Mouse (Mus musculus) megakaryocyte, embryonic 14.5 days (primary cell): ENCODE results near the gene Gbp7. TPM values are rescaled to one million over a fixed set of nuclear protein-coding genes. Genes with fewer than 3 reads are reported as not detected.

Experiments used
- H3K27me3 ChIP-seq: replicated peaks from 2 replicates; pipeline ENCODE3; 2012; ENCODE audit warnings: inconsistent platforms
- H3K36me3 ChIP-seq: replicated peaks from 2 replicates; pipeline ENCODE3; 2012; ENCODE audit warnings: low read length, inconsistent platforms, mixed read lengths
- H3K4me1 ChIP-seq: 2 replicates; pipeline ENCODE4 v1.6.1; 2012; ENCODE audit warnings: inconsistent platforms
- H3K4me3 ChIP-seq: replicated peaks from 2 replicates; pipeline ENCODE3; 2012; ENCODE audit warnings: moderate library complexity, mild to moderate bottlenecking, inconsistent platforms
- H3K9me3 ChIP-seq: 2 replicates; pipeline ENCODE4 v1.6.1; 2012; ENCODE audit warnings: inconsistent platforms
- FLI1 ChIP-seq: IDR thresholded peaks from 2 replicates; pipeline ENCODE4 v1.6.1; 2012; ENCODE audit warnings: low read length, inconsistent platforms, mixed read lengths
- GATA1 ChIP-seq: IDR thresholded peaks from 3 replicates; pipeline ENCODE4 v1.6.1; 2012; ENCODE audit warnings: mixed read lengths, low read length, inconsistent platforms, borderline replicate concordance
- polyA plus RNA-seq: library from polyadenylated mRNA; stranded (reverse); fragments of >175 nt; gene quantifications from 2 replicates; pipeline ENCODE4 v1.2.3, GENCODE M21; 2012; ENCODE audit warnings: low replicate concordance; ENCODE audit not compliant: insufficient read depth

Gene Gbp7
- polyA plus RNA-seq = 0.82 TPM in 1 of 2 replicates, not detected in the other

- Histone ChIP-seq H3K36me3 (peaks cover 6% of the 10 kb centered on the region), H3K9me3 (no peaks in the 10 kb centered on the region), H3K4me3 (peak within 1 kb of the TSS; percentile 99), H3K4me1 (peaks cover 38% of the 10 kb centered on the region), H3K27me3 (peaks cover 2% of the 10 kb centered on the region)
- TF ChIP-seq GATA1 = no peak
- TF ChIP-seq FLI1 = no peak
Observed at GRCm38 (mm10) chr3:142530087-142530953, at the start of gene Gbp7. TSS of gene Gbp7 (plus strand) at chr3:142530342.

GRCm38 (mm10) chr3:142490465-142490864 lies 39.7 kb upstream of the Gbp7 start:
- no peaks in the 10 kb centered on the region for H3K36me3 ChIP-seq
- peaks cover 15% of the 10 kb centered on the region for H3K4me1 ChIP-seq
- TF ChIP-seq GATA1 = no peak
- TF ChIP-seq FLI1 = no peak
- H3K27me3 ChIP-seq = peaks cover 3% of the 10 kb centered on the region
- no peaks in the 10 kb centered on the region for H3K9me3 ChIP-seq
- no peak overlapping the region for H3K4me3 ChIP-seq

GRCm38 (mm10) chr3:142493536-142494061 lies 36.5 kb upstream of the Gbp7 start, which contains the start of gene Gbp5:
TSS of gene Gbp5 (plus strand) at chr3:142493978.
- TF ChIP-seq GATA1 = no peak
- TF ChIP-seq FLI1 = no peak
- peaks cover 3% of the 10 kb centered on the region for H3K27me3 ChIP-seq
- no peaks in the 10 kb centered on the region for H3K9me3 ChIP-seq
- peaks cover 33% of the 10 kb centered on the region for H3K4me1 ChIP-seq
- no peak within 1 kb of the TSS for H3K4me3 ChIP-seq
- H3K36me3 ChIP-seq = no peaks in the 10 kb centered on the region

- TF ChIP-seq GATA1 (no peak), FLI1 (no peak)
- Histone ChIP-seq H3K9me3 (no peaks in the 10 kb centered on the region), H3K36me3 (no peaks in the 10 kb centered on the region), H3K4me3 (no peak overlapping the region), H3K4me1 (peaks cover 33% of the 10 kb centered on the region), H3K27me3 (peaks cover 5% of the 10 kb centered on the region)
Observed at GRCm38 (mm10) chr3:142495146-142495655, 34.9 kb upstream of the Gbp7 start.

GRCm38 (mm10) chr3:142496113-142497101 lies 33.7 kb upstream of the Gbp7 start:
- H3K27me3 ChIP-seq = peaks cover 10% of the 10 kb centered on the region
- H3K9me3 ChIP-seq = no peaks in the 10 kb centered on the region
- H3K36me3 ChIP-seq = no peaks in the 10 kb centered on the region
- TF ChIP-seq FLI1 (no peak), GATA1 (no peak)
- H3K4me3 ChIP-seq = peak overlapping the region; percentile 87
- H3K4me1 ChIP-seq = peaks cover 33% of the 10 kb centered on the region

- peaks cover 33% of the 10 kb centered on the region for H3K4me1 ChIP-seq
- H3K9me3 ChIP-seq = no peaks in the 10 kb centered on the region
- peak overlapping the region; percentile 87 for H3K4me3 ChIP-seq
- H3K36me3 ChIP-seq = no peaks in the 10 kb centered on the region
- TF ChIP-seq FLI1 (no peak), GATA1 (no peak)
- peaks cover 10% of the 10 kb centered on the region for H3K27me3 ChIP-seq
Observed at GRCm38 (mm10) chr3:142497123-142497841, 32.9 kb upstream of the Gbp7 start.

GRCm38 (mm10) chr3:142498941-142499340 lies 31.2 kb upstream of the Gbp7 start:
- TF ChIP-seq FLI1 = no peak
- no peaks in the 10 kb centered on the region for H3K36me3 ChIP-seq

GRCm38 (mm10) chr3:142528116-142528515 lies 2.0 kb upstream of the Gbp7 start:
- H3K4me3 ChIP-seq = no peak overlapping the region
- H3K4me1 ChIP-seq = peaks cover 34% of the 10 kb centered on the region
- no peak for TF ChIP-seq FLI1
- no peak for TF ChIP-seq GATA1
- no peaks in the 10 kb centered on the region for H3K9me3 ChIP-seq
- no peaks in the 10 kb centered on the region for H3K36me3 ChIP-seq
- peaks cover 2% of the 10 kb centered on the region for H3K27me3 ChIP-seq

More at GRCm38 (mm10) chr3:142498941-142499340, 31.2 kb upstream of the Gbp7 start:
- Histone ChIP-seq H3K9me3 (no peaks in the 10 kb centered on the region), H3K4me1 (peaks cover 25% of the 10 kb centered on the region), H3K4me3 (no peak overlapping the region), H3K27me3 (peaks cover 16% of the 10 kb centered on the region)
